Mouse (Mus musculus): ENCODE data around the gene Tmc6. TPM values are rescaled to one million over a fixed set of nuclear protein-coding genes. Genes with fewer than 3 reads are reported as not detected.

Gene Tmc6
- polyA plus RNA-seq, 1 experiment from 2014 or later, result 62.1 TPM

GRCm38 (mm10) chr11:117774925-117775324 is 7.1 kb downstream of the Tmc6 start:
- H3K4me3 ChIP-seq (ENCODE audit: low read depth, low read length), result no peak overlapping the region
- DNase-seq (ENCODE audit: low spot score) (no peak), ATAC-seq (replicated peaks; ENCODE audit: low FRiP score) (no peak)
- no peak overlapping the region for H3K4me2 ChIP-seq
- H3K9ac ChIP-seq (ENCODE audit: low read depth, low read length), result no peak overlapping the region
- WGBS, result 91% methylated on average over 10 of the region's 10 CpGs
- H3K27ac ChIP-seq (ENCODE audit: low read depth, low read length), result no peak overlapping the region
- H3K36me3 ChIP-seq (ENCODE audit: control insufficient read depth, insufficient read depth, low read length), result peaks cover 40% of the 10 kb centered on the region
- peaks cover 15% of the 10 kb centered on the region for H3K4me1 ChIP-seq (replicated peaks; ENCODE audit: control insufficient read depth, insufficient read depth, low read length)
- no peaks in the 10 kb centered on the region for H3K9me3 ChIP-seq (ENCODE audit: control insufficient read depth, low read length)
- H3K27me3 ChIP-seq (replicated peaks; ENCODE audit: control insufficient read depth, insufficient read depth, low read length), result no peaks in the 10 kb centered on the region

GRCm38 (mm10) chr11:117772352-117772751 is 9.6 kb downstream of the Tmc6 start:
- Histone ChIP-seq H3K27ac (ENCODE audit: low read depth, low read length) (no peak overlapping the region), H3K4me1 (replicated peaks; ENCODE audit: control insufficient read depth, insufficient read depth, low read length) (no peaks in the 10 kb centered on the region), H3K4me2 (no peak overlapping the region), H3K9me3 (ENCODE audit: control insufficient read depth, low read length) (no peaks in the 10 kb centered on the region), H3K4me3 (ENCODE audit: low read depth, low read length) (no peak overlapping the region), H3K9ac (ENCODE audit: low read depth, low read length) (no peak overlapping the region), H3K27me3 (replicated peaks; ENCODE audit: control insufficient read depth, insufficient read depth, low read length) (no peaks in the 10 kb centered on the region), H3K36me3 (ENCODE audit: control insufficient read depth, insufficient read depth, low read length) (peaks cover 37% of the 10 kb centered on the region)
- 92% methylated on average over 7 of the region's 7 CpGs for WGBS
- DNase-seq (ENCODE audit: low spot score), result no peak
- no peak for ATAC-seq (replicated peaks; ENCODE audit: low FRiP score)

- no peak overlapping the region for H3K9ac ChIP-seq (ENCODE audit: low read depth, low read length)
- H3K4me3 ChIP-seq (ENCODE audit: low read depth, low read length), result no peak overlapping the region
- H3K9me3 ChIP-seq (ENCODE audit: control insufficient read depth, low read length), result no peaks in the 10 kb centered on the region
- ATAC-seq (replicated peaks; ENCODE audit: low FRiP score) (no peak), DNase-seq (ENCODE audit: low spot score) (no peak)
- no peak overlapping the region for H3K27ac ChIP-seq (ENCODE audit: low read depth, low read length)
- H3K4me1 ChIP-seq (replicated peaks; ENCODE audit: control insufficient read depth, insufficient read depth, low read length), result no peaks in the 10 kb centered on the region
- WGBS, result 90% methylated on average over 10 of the region's 10 CpGs
- peaks cover 35% of the 10 kb centered on the region for H3K36me3 ChIP-seq (ENCODE audit: control insufficient read depth, insufficient read depth, low read length)
- no peaks in the 10 kb centered on the region for H3K27me3 ChIP-seq (replicated peaks; ENCODE audit: control insufficient read depth, insufficient read depth, low read length)
- H3K4me2 ChIP-seq, result no peak overlapping the region
These were observed 11.6 kb downstream of the Tmc6 start for GRCm38 (mm10) chr11:117770407-117770806.

GRCm38 (mm10) chr11:117769683-117770047 is 12.3 kb downstream of the Tmc6 start:
- WGBS, result 93% methylated on average over 7 of the region's 7 CpGs

GRCm38 (mm10) chr11:117768725-117769682 is 13.0 kb downstream of the Tmc6 start:
- Histone ChIP-seq H3K4me2 (no peak overlapping the region), H3K9ac (ENCODE audit: low read depth, low read length) (no peak overlapping the region), H3K9me3 (ENCODE audit: control insufficient read depth, low read length) (no peaks in the 10 kb centered on the region), H3K4me3 (ENCODE audit: low read depth, low read length) (no peak overlapping the region), H3K27ac (ENCODE audit: low read depth, low read length) (no peak overlapping the region), H3K27me3 (replicated peaks; ENCODE audit: control insufficient read depth, insufficient read depth, low read length) (no peaks in the 10 kb centered on the region), H3K36me3 (ENCODE audit: control insufficient read depth, insufficient read depth, low read length) (peaks cover 36% of the 10 kb centered on the region), H3K4me1 (replicated peaks; ENCODE audit: control insufficient read depth, insufficient read depth, low read length) (no peaks in the 10 kb centered on the region)
- ATAC-seq (replicated peaks; ENCODE audit: low FRiP score), result no peak
- 85% methylated on average over 20 of the region's 20 CpGs for WGBS
- no peak for DNase-seq (ENCODE audit: low spot score)

More at GRCm38 (mm10) chr11:117769683-117770047, 12.3 kb downstream of the Tmc6 start:
- DNase-seq (ENCODE audit: low spot score), result no peak
- H3K36me3 ChIP-seq (ENCODE audit: control insufficient read depth, insufficient read depth, low read length), result peaks cover 34% of the 10 kb centered on the region
- no peak for ATAC-seq (replicated peaks; ENCODE audit: low FRiP score)
- no peaks in the 10 kb centered on the region for H3K9me3 ChIP-seq (ENCODE audit: control insufficient read depth, low read length)
- no peak overlapping the region for H3K4me2 ChIP-seq
- H3K4me1 ChIP-seq (replicated peaks; ENCODE audit: control insufficient read depth, insufficient read depth, low read length), result no peaks in the 10 kb centered on the region
- no peak overlapping the region for H3K27ac ChIP-seq (ENCODE audit: low read depth, low read length)
- no peak overlapping the region for H3K9ac ChIP-seq (ENCODE audit: low read depth, low read length)
- no peak overlapping the region for H3K4me3 ChIP-seq (ENCODE audit: low read depth, low read length)
- no peaks in the 10 kb centered on the region for H3K27me3 ChIP-seq (replicated peaks; ENCODE audit: control insufficient read depth, insufficient read depth, low read length)

- no peak for ATAC-seq (replicated peaks; ENCODE audit: low FRiP score)
- H3K9me3 ChIP-seq (ENCODE audit: control insufficient read depth, low read length), result no peaks in the 10 kb centered on the region
These were observed 15.7 kb downstream of the Tmc6 start for GRCm38 (mm10) chr11:117766275-117766674.

GRCm38 (mm10) chr11:117765361-117765760 is 16.6 kb downstream of the Tmc6 start:
- H3K4me3 ChIP-seq (ENCODE audit: low read depth, low read length), result no peak overlapping the region
- H3K27me3 ChIP-seq (replicated peaks; ENCODE audit: control insufficient read depth, insufficient read depth, low read length), result no peaks in the 10 kb centered on the region
- WGBS, result 83% methylated on average over 5 of the region's 5 CpGs
- H3K4me2 ChIP-seq, result no peak overlapping the region
- no peaks in the 10 kb centered on the region for H3K9me3 ChIP-seq (ENCODE audit: control insufficient read depth, low read length)
- no peaks in the 10 kb centered on the region for H3K4me1 ChIP-seq (replicated peaks; ENCODE audit: control insufficient read depth, insufficient read depth, low read length)
- DNase-seq (ENCODE audit: low spot score) (no peak), ATAC-seq (replicated peaks; ENCODE audit: low FRiP score) (no peak)
- H3K27ac ChIP-seq (ENCODE audit: low read depth, low read length), result no peak overlapping the region
- peaks cover 26% of the 10 kb centered on the region for H3K36me3 ChIP-seq (ENCODE audit: control insufficient read depth, insufficient read depth, low read length)
- no peak overlapping the region for H3K9ac ChIP-seq (ENCODE audit: low read depth, low read length)

More at GRCm38 (mm10) chr11:117766275-117766674, 15.7 kb downstream of the Tmc6 start:
- 89% methylated on average over 3 of the region's 3 CpGs for WGBS
- Histone ChIP-seq H3K27me3 (replicated peaks; ENCODE audit: control insufficient read depth, insufficient read depth, low read length) (no peaks in the 10 kb centered on the region), H3K27ac (ENCODE audit: low read depth, low read length) (no peak overlapping the region), H3K4me2 (no peak overlapping the region), H3K4me3 (ENCODE audit: low read depth, low read length) (no peak overlapping the region), H3K4me1 (replicated peaks; ENCODE audit: control insufficient read depth, insufficient read depth, low read length) (no peaks in the 10 kb centered on the region), H3K36me3 (ENCODE audit: control insufficient read depth, insufficient read depth, low read length) (peaks cover 21% of the 10 kb centered on the region), H3K9ac (ENCODE audit: low read depth, low read length) (no peak overlapping the region)
- DNase-seq (ENCODE audit: low spot score), result no peak

- H3K4me2 ChIP-seq, result no peak overlapping the region
- no peak overlapping the region for H3K4me3 ChIP-seq (ENCODE audit: low read depth, low read length)
- ATAC-seq (replicated peaks; ENCODE audit: low FRiP score) (no peak), DNase-seq (ENCODE audit: low spot score) (no peak)
- WGBS, result 88% methylated on average over 9 of the region's 9 CpGs
- no peaks in the 10 kb centered on the region for H3K9me3 ChIP-seq (ENCODE audit: control insufficient read depth, low read length)
- no peaks in the 10 kb centered on the region for H3K27me3 ChIP-seq (replicated peaks; ENCODE audit: control insufficient read depth, insufficient read depth, low read length)
- H3K9ac ChIP-seq (ENCODE audit: low read depth, low read length), result no peak overlapping the region
- H3K27ac ChIP-seq (ENCODE audit: low read depth, low read length), result no peak overlapping the region
- H3K4me1 ChIP-seq (replicated peaks; ENCODE audit: control insufficient read depth, insufficient read depth, low read length), result no peaks in the 10 kb centered on the region
- H3K36me3 ChIP-seq (ENCODE audit: control insufficient read depth, insufficient read depth, low read length), result peaks cover 35% of the 10 kb centered on the region
These were observed 17.7 kb downstream of the Tmc6 start for GRCm38 (mm10) chr11:117764319-117764718.

- DNase-seq (ENCODE audit: low spot score) (no peak), ATAC-seq (replicated peaks; ENCODE audit: low FRiP score) (no peak)
- Histone ChIP-seq H3K27me3 (replicated peaks; ENCODE audit: control insufficient read depth, insufficient read depth, low read length) (no peaks in the 10 kb centered on the region), H3K4me1 (replicated peaks; ENCODE audit: control insufficient read depth, insufficient read depth, low read length) (no peaks in the 10 kb centered on the region), H3K27ac (ENCODE audit: low read depth, low read length) (no peak overlapping the region), H3K4me3 (ENCODE audit: low read depth, low read length) (no peak overlapping the region), H3K9me3 (ENCODE audit: control insufficient read depth, low read length) (no peaks in the 10 kb centered on the region), H3K9ac (ENCODE audit: low read depth, low read length) (no peak overlapping the region), H3K4me2 (no peak overlapping the region), H3K36me3 (ENCODE audit: control insufficient read depth, insufficient read depth, low read length) (peaks cover 44% of the 10 kb centered on the region)
- WGBS, result 86% methylated on average over 12 of the region's 12 CpGs
These were observed 19.8 kb downstream of the Tmc6 start for GRCm38 (mm10) chr11:117762246-117762645.

All from liver, embryonic 11.5 days (tissue).